Mouse (Mus musculus): Measurements from ENCODE around the gene Dhx35. TPM values are rescaled to one million over a fixed set of nuclear protein-coding genes. Genes with fewer than 3 reads are reported as not detected.

The Dhx35 gene
- total RNA-seq (2022) = 10 to 100 TPM; 17.1 to 24.7 (median 19.9) TPM

DNA sequence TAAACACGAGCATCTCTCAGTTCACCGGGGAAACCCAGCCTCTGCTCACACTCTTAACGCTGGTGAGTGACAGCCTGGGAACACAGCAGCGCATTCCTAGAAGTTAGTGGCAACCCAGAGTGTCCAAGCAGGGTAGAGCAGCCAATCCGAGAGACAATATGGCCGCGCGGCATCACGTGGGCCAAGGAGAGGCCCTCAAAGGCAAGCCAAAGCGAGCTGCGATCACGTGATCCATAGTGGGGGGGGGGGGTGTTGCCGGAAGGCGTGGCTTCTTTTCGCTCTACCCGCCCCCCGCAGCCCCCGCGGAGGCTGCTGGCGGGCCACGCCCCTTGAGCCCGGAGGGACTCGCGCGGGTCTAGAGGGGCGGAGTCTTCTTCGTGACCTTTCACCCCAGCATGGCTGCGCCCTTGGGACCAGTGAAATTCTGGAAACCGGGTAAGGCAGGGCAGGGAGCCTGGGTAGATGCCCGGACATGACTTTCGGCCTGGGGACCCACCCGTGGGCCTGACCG is at the start of gene Dhx35:
Gene Dhx35 (plus strand): TSS at position 314 of the 511 bp plus-strand sequence.
- peak; percentile 95 to 97 for DNase-seq (ENCODE audit: low spot score in 2 of 2)

DNA sequence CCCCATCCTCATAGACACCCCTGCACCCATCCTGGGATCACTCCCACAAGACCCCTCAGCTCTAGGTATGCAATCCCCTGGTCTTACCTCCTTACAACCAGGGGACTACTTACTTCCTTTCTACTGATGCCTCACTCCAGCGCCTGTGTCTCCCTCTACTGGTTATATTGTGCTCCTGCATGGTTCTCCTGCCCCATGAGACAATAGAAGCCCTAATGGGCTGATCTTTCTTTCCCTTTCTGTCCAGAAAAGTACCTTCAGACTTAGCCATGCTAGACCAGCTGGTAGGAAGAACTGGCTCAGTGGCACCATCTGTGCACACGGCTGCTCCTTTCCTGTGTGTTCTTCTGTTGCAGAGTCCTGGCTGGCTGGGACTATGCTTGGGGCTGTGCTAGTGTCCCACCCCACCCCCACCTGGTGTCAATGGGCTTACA is 49.5 kb upstream of the Dhx35 start:
- peak; percentile 61 to 66 for DNase-seq (ENCODE audit: low spot score in 2 of 2)

DNA sequence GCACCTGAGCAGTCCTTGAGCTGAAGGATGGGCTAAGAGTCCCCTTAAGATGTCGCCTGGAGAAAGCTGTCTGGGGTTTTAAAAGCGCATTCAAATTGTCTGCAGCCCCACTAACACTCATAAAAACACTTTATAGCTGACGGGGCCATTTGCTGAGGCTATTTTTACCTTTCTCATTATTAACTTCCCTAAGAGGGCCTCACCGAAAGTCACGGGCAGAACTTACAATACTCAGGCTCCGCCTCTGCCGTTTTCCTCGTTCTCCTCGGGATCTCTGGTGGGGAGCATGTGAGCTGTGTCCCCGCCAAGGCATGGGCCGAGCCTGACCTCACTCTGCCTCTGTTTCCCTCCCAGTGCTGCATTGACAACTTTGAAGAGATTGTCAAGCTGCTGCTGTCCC is 48.4 kb upstream of the Dhx35 start:
- no peak for DNase-seq (ENCODE audit: low spot score in 2 of 2)

DNA sequence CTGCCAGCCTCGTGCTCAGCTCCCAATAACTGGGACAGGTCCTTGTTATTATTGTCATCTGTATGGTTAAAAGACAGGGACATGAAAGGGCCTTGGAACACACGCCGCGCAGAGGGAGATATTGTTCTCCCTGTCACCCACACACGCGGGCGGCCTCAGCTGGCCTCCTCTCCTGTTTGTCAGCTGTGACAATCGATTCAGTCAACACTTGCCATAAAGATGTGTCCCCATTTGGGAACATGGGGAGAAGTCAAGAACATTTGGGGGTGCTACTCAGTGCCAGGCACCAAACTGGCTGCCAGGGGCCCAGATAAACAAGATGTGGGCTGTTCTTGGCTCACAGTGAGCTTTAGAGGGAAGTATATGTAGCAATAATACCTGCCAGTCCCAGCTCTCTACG is 45.2 kb upstream of the Dhx35 start:
- peak; percentile 81 to 87 for DNase-seq (ENCODE audit: low spot score in 2 of 2)

DNA sequence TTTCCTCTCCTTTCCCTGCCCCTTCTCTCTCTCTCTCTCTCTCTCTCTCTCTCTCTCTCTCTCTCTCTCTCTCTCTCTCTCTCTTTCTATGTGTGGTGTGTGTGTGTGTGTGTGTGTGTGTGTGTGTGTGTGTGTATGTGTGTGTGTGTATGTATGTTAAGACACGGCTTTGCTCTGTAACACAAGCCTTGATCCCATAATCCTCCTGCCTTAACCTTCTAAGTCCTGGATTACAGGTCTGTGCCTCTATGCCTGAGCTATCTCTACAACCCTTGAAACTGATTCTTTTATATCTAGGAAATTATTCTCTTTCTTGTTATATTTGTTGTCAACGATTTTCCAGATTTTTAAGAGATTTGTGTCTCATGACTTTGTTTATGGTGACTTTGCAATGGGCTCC is 34.4 kb upstream of the Dhx35 start:
- DNase-seq (ENCODE audit: low spot score in 2 of 2) = no peak

DNA sequence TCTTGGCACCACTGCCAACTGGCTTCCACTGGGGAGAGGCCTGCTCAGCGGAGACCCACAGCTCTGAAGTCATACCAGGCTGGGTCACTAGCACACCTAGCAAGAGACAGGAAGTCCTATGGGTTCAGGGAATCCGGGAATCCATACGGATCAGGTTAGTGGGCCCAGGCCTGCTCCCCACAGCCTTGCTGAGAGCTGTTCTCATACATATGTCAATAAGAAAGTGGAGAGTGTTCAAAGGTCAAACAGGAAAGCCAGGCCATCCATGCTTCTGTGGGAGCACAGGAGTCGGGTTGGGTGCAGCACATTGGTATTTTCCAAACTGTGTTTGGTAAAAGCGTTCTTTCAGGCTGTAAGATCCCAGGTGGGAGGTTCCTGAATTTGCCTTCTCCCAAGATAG is 32.3 kb upstream of the Dhx35 start:
- no peak for DNase-seq (ENCODE audit: low spot score in 2 of 2)

DNA sequence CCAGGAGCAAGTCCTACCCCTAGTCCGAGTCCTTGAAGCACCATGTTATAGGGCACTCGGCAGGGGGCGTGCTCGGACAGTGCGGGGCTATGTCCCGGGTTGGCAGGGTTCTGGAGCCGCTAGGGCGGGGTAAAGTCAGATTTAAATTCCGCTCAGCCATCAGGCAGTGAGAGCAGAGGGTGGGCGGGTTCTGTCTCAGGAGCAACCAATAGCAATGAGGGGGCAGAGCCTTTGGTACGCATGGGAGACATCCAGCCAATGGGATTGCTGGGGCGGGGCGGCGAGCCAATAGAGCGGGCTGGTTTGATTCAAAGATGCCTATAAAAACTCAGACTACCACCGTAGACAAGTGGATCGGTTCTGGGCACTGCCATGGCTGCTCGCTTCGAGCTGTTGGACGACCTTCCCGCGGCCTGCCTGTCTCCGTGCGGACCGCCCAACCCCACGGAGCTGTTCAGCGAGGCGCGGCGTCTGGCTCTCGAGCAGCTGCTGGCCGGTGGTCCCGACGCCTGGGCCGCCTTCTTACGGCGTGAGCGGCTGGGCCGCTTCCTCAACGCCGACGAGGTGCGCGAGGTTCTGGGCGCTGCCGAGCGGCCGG is 26.8 kb upstream of the Dhx35 start, which contains the start of gene Fam83d:
Gene Fam83d (plus strand): TSS at position 352 of the 598 bp plus-strand sequence.
- DNase-seq (ENCODE audit: low spot score in 2 of 2) = peak; percentile 93 to 94

DNA sequence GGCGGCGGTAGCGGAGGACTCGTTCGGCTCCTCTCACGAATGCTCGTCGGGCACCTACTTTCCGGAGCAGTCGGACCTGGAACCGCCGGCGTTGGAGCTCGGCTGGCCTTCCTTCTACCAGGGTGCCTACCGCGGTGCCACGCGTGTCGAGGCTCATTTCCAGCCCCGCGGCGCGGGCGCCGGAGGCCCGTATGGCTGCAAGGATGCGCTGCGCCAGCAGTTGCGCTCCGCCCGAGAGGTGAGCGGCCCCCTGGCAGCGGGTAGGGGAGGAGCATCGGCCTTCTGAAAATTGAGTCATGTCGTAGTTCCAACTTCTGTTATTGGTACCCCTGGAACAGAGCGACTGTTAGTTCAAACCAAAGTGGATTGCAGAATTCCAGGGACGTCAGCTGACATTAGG is 26.3 kb upstream of the Dhx35 start:
- DNase-seq (ENCODE audit: low spot score in 2 of 2) = no peak

DNA sequence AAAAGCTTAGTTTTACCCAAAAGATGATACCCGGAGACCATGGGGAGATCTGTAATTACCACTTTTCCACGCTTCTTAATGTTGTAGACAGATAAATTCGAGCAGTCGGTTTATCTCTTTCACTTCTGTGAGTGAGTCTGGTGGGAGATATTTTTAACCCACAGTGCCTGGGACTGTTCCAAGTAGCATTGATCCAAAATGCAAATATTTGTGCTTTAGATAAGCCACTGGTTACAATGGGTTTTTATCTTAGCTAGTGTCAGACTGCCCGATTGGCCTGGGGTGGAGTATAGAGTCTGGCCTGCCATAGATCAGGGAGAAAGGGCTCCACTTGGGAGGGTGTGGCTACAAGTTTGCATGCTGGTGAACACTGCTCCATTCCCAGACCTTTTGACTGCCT is 25.8 kb upstream of the Dhx35 start:
- DNase-seq (ENCODE audit: low spot score in 2 of 2) = no peak

DNA sequence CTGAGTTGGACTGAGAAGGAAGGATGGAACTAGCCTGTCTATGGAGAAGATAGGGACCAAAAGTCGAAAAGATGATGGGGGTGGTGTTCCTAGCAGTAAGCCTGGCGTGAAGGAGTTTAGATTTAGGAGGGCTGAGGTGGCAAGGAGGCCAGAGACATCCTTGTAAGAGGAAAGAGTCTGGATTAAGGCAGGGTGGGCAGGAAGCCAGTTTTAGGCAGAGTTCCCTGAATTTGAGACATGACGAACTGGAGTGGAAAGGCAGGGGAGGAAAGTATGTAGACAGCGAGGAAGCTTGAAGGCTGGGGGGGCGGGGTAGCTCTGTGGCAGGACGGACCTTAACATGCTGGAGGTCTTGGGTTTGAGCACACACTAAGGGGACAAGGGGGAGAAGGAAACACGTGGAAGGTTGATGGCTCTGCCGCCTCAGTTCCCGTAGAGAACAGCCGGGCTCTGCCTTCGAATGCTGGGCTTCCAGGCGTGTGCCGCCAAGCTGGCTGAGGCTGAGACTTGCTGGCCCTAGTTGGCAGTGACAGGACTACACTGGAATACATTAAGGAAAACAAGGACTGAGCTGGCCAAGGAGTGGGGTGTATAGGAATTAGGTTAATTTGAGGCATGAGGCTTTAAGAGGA is 24.4 kb upstream of the Dhx35 start:
- no peak for DNase-seq (ENCODE audit: low spot score in 2 of 2)

DNA sequence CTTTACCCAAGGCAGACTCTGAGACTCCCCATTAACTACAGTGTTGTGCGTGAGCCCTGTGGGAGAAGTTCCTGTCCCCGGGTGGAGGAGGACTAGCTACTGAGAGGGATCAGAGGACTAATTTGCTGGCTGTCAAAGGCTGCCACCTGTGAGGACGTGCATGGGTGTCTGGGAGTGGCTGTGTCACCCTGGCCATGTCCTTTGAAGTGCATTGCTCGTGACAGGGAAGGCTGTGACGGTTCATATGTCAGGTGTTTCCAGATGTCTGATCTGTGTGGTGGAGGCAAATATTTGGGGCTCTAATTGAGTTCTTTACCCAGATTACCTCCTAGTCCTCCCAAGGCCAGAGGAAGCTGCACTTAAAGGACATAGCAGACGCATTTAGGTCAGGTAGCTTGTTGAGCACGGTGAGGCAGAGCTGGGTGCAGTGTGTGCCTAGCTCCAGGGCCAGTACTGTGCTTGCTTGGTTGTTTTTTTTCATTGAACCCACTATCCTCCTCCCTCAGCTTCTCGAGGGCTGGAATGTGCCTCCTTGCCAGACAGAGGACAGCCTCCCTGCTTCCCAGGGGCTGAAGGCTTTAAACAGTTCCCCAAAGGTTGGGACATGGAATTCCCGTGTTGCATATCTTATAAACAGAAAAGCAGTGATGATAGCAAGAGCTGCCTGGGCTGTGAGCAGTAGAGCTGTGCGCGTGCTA is 23.4 kb upstream of the Dhx35 start:
- DNase-seq (ENCODE audit: low spot score in 2 of 2) = no peak

DNA sequence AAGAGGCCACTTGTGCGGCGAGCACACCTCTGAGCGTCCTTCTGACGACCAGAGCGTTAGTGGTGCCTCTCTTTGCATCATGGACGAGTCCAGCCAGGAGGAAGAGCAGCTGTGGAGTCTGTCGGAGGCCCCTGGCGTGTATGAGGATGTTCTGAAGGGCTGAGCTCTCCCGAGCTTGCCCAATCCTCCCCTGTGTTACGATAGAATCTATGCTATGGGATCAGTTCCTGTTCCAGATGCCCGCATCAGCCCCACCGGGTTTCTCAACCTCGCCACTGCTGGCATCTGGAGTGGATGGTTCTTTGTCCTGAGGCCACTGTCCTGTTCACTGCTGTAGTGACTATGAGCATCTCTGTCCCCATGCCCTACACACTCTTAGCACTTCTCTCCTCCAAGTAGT is 21.8 kb upstream of the Dhx35 start:
- DNase-seq (ENCODE audit: low spot score in 2 of 2) = no peak

DNA sequence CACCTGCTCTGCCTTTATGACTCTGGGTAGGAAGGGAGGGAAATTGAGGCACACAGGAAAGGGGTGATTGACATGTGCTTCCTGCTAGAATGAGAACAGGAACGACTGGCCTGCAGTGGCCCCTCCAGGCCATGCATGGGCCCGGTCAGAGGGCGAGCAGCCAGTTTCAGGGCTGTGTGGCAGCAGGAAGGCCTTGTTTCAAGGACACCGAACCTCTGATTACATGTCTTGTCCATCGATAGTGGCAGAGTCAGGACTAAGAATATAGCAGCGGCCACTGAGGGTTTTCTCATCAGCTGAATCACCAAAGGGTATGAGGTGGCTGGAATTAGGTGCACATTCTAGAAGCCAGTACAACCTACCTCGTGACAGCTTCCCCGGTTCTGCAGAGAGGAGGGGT is 19.7 kb upstream of the Dhx35 start:
- no peak for DNase-seq (ENCODE audit: low spot score in 2 of 2)

DNA sequence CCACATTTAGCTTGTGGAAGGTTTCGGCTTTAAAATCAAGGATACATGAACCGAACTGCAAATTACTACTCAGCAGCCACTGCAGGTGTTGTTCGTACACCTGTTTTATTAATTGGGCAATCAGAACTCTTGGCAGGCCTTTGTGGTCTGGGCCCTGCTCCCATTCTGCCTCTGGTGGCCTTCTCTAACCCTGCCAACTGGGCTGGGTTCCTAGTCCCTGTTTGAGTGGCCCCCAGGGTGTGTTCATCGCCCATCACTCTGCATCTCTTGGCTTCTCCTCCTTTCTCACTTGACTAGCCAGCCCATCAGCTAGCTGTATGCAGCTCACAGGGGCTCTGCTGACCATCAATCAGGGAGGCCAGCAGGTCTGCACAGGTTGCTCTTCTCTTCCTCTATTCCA is 17.9 kb upstream of the Dhx35 start:
- no peak for DNase-seq (ENCODE audit: low spot score in 2 of 2)

DNA sequence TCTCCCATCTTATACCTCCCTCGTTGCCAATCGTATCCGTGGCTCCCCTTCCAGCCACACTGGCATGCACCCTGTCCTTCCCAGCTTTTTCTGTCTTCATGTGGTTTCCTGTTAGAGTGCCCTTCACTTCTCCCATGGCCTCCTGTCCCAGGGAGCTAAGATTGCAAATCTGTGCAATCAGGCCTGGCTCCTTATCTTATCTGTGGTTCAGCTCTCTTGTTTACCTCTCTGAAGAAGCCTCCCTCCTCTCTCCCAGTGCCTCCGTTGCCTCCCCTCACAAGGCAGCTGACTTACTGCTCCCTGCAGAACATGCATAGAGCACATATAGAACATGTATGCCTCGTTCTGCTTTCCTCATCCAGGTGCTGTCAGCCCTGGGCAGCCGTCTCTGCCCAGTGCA is 17.1 kb upstream of the Dhx35 start:
- DNase-seq (ENCODE audit: low spot score in 2 of 2) = no peak

DNA sequence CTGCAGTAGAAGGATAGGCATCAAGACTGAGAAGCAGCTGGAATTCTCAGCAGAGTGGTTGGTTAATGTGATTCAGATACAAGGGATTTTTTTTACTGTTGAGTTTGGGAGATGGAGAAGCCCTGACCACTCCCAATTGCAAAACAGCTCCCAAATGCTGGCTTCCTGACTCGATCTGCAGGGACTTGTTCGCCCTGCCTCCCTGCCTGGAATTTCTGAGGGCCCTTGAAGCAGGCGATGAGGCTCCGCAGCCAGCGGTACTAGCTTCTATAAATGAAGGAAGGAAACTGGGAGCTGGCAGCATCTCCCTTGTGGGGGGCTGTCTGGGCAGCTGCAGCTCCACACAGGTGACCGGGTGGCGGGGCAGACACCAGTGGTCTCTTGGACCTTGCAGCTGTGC is 16.3 kb upstream of the Dhx35 start:
- DNase-seq (ENCODE audit: low spot score in 2 of 2) = no peak

DNA sequence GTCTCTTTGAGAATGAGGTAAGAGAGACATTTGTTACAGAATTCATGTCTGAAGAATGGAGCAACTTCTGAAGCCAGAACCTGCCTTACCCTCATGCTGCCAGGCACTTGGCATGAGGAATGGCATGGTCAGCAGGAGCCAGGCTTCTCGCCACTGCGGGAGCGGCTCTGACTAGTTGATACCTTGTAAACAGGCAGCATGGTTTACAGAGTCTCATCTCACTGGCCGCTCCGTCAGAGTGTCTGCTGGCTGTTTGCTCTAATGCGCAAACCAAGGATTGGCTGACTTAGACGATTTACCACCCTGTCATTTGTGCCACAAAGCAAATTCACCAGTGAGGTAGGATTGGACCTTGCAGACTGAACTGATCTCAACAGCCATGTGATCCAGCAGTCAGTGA is 13.5 kb upstream of the Dhx35 start:
- DNase-seq (ENCODE audit: low spot score in 2 of 2) = no peak

DNA sequence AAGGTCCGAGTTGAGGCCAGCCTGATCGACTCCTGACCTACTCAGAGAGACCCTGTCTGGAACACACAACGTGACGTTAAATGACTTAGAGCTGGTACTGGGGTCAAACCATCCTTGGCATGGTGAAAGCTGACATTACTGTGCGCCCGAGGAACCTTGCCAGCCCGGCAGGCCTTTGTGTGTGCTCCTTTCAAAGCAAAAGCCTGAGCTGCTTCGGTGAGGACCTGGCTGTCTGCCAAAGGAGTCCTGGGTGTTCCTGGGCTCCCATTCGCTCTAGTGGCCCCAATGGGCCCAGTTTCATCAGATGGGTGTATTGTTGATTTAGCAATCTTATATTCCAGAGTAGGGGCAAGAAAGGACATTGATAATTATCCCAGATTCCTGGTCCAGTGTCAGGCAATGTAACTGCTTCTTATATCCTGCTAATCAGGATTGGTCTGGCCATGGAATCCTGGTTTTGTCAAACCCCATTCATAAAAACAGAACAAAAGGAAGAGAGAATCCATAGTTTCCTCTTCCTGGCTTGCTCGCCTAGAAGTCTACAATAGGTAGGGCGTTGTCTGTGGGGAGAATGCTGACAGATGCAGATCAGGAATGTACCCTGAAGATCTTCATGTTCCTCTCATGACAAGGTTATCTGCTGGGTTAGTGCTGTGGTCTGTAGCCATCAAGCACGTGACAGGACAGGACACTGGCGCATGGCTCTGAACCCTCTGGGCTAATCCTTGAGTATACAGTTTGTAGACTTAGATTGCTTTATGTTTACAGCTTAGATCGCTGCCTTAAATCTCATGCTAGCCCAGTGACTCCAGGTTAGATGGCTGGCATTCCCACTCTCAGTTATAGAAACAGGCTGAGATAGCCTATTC is 7.4 kb upstream of the Dhx35 start:
- DNase-seq (ENCODE audit: low spot score in 2 of 2) = no peak

DNA sequence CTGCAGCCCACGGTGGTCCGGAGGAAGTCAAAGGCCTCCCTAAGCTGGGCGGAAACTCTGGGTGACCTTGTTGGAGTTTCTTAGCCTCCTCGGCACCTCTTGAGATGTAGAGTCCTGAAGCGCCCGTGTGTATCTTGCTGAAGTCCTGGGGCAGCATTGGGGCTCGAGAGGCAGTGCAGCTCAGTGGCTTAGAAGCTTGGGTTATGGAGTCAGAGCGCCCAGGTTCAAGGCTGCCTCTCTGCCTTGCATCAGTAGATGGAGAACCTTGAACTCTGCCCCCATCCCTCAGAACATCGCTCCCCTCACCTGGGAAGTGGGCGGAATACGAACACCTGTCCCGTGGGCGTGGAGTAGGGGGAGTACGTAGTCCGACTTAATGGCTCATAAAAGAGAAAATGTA is 436 bp downstream of the Dhx35 start:
- DNase-seq (ENCODE audit: low spot score in 2 of 2) = peak; percentile 15 to 19

DNA sequence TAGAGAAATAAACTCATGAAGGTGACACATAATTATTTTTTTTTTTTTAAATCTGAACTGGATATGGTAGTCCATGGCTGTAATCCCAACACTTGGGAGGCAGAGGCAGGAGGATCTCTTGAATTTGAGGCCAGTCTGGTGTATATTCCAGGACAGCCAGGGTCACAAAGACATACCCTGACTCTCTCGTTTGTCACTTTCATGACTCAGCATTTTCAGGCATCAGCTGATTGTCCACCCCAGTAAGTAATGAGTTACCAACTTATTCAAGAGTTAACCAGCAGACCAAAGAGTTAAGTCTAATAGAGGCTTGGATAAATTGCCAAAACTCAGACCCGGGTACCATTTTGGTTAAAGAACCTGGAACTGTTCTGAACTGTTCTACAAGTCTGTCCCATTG is 1.3 kb downstream of the Dhx35 start:
- DNase-seq (ENCODE audit: low spot score in 2 of 2) = no peak

DNA sequence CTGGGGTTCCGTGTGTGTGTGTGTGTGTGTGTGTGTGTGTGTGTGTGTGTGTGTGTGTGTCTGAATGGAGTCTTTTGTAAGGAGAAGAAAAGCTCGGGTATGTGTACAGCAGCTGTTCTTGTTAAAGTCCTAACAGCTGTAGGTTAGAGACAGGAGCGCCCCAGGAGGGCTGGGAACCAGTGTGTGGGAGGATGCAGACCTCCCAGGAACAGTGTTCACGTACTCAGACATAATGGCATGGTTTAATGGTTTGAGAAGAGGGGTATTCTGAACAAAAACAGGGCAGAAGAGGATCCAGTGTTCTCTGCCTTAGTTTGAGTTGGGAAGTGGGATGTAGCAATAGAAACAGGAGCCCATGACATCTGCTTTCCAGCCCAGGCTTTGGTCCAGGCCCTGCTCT is 4.7 kb downstream of the Dhx35 start:
- DNase-seq (ENCODE audit: low spot score in 2 of 2) = no peak

DNA sequence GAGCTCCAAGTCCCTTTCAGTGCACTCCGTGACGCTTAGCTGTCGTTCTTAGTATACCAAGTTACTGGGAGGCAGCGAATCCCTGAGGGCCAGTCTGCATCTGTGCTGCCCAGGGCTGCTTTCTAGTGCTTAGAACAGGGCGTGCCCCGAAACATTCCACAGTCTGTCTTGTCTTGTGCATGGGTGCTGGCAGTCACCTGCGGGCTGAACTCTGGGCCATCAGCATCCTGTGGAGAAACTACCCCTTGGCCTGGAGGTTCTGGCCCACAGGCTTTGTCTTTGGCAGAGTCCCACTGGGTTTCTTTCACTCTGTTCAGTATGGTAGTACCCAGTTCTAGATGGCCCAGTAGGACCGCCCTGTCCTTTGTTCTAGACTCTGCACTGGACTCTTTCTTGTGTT is 6.2 kb downstream of the Dhx35 start:
- no peak for DNase-seq (ENCODE audit: low spot score in 2 of 2)
